Mouse (Mus musculus): ENCODE results near the gene Serpinc1.

GRCm38 (mm10) chr1:160963199-160963598, 15.2 kb upstream of the Serpinc1 start:
- TF ChIP-seq CTCF (IDR thresholded peaks at IDR 0.05) (no peak), EP300 (IDR thresholded peaks at IDR 0.05) (no peak)

All from lung, postnatal 0 days (tissue).